Mouse (Mus musculus): ENCODE results near the gene Sgpp2. TPM values are rescaled to one million over a fixed set of nuclear protein-coding genes. Genes with fewer than 3 reads are reported as not detected.

The Sgpp2 gene
- polyA plus RNA-seq, 1 experiment from 2014 or later = 1.9 TPM

DNA sequence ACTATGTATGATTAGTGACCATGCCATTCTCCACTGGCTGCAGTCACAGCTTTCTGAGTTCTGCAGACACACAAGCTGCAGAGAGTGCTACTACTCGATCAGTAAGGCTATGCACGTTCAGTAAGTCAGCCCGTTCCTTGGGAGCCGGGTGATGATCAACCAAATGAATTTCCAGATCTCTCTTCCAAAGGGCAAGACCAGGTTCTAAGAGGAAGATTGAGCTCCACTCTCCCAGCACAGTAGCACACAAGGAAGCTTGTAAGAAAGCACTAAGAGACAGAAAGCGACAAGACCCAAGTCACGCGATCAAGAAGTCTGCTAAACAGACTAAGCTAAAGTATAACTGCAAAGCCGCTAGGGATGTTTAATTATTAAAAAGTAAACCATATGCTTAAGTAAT lies 130.6 kb downstream of the Sgpp2 start:
- Histone ChIP-seq H3K4me3 (ENCODE audit: low read depth, low read length) (no peak overlapping the region), H3K27me3 (ENCODE audit: control insufficient read depth, insufficient read depth, low read length) (no peaks in the 10 kb centered on the region), H3K9me3 (ENCODE audit: control insufficient read depth, low read length) (no peaks in the 10 kb centered on the region), H3K9ac (ENCODE audit: low read length) (no peak overlapping the region), H3K4me1 (ENCODE audit: control insufficient read depth, insufficient read depth, low read length) (no peaks in the 10 kb centered on the region), H3K27ac (ENCODE audit: low read depth, low read length) (no peak overlapping the region), H3K4me2 (ENCODE audit: low read depth) (no peak overlapping the region), H3K36me3 (ENCODE audit: control insufficient read depth, insufficient read depth, low read length) (peaks cover 6% of the 10 kb centered on the region)
- DNase-seq (ENCODE audit: low spot score) (no peak), ATAC-seq (ENCODE audit: insufficient read depth, low FRiP score, low TSS enrichment) (no peak)
- 88% methylated on average over 8 of the region's 8 CpGs for WGBS

DNA sequence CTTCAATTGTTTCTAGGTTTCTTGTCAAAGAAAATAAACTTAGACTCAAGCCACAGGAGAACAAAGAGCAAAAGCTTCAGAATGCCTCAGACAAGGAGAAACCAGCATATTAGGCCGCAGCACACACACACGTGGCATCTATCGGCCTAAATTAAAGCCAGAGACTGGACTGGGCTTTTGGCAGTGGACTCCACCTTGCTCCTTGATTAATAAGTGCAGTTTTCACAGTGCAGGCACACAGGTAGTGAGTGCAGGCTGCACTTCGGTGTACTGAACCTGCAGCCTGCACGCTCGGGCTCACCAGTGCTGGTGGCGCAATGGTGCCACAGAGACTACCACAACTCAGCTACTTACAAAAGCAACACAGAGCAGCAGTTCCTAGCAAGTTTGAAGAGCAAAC lies 132.9 kb downstream of the Sgpp2 start:
- DNase-seq (ENCODE audit: low spot score) = no peak
- H3K4me3 ChIP-seq (ENCODE audit: low read depth, low read length) = no peak overlapping the region

DNA sequence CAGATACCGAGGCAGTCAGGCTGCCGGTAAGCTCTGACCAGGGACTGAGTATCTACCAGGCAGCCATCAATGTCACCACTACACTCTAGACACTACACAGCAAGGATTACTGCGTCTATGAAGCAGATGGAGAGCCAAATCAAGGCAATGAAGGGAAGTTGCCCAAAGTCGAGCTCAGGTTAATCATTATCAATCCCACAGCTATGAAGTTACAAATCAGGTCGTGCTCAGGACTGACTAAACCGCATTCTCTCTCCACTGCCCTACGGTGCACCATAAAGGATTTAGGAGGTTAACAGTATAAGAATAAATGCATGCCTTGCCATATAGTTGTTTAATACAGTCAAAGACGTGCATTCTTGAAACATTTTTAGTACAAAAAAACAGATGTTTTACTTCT lies 136.1 kb downstream of the Sgpp2 start:
- Histone ChIP-seq H3K9me3 (ENCODE audit: control insufficient read depth, low read length) (no peaks in the 10 kb centered on the region), H3K36me3 (ENCODE audit: control insufficient read depth, insufficient read depth, low read length) (peaks cover 2% of the 10 kb centered on the region; the same call in 1 of the 2 replicates), H3K4me3 (ENCODE audit: low read depth, low read length) (no peak overlapping the region), H3K27ac (ENCODE audit: low read depth, low read length) (no peak overlapping the region), H3K9ac (ENCODE audit: low read length) (no peak overlapping the region), H3K4me1 (ENCODE audit: control insufficient read depth, insufficient read depth, low read length) (no peaks in the 10 kb centered on the region), H3K4me2 (ENCODE audit: low read depth) (no peak overlapping the region), H3K27me3 (ENCODE audit: control insufficient read depth, insufficient read depth, low read length) (no peaks in the 10 kb centered on the region)
- no peak for DNase-seq (ENCODE audit: low spot score)
- WGBS = 89% methylated on average over 8 of the region's 8 CpGs
- ATAC-seq (ENCODE audit: insufficient read depth, low FRiP score, low TSS enrichment) = no peak

More for the DNA sequence above, 132.9 kb downstream of the Sgpp2 start:
- no peak for ATAC-seq (ENCODE audit: insufficient read depth, low FRiP score, low TSS enrichment)
- H3K36me3 ChIP-seq (ENCODE audit: control insufficient read depth, insufficient read depth, low read length) = peaks cover 6% of the 10 kb centered on the region
- no peaks in the 10 kb centered on the region for H3K4me1 ChIP-seq (ENCODE audit: control insufficient read depth, insufficient read depth, low read length)
- H3K9ac ChIP-seq (ENCODE audit: low read length) = no peak overlapping the region
- no peaks in the 10 kb centered on the region for H3K9me3 ChIP-seq (ENCODE audit: control insufficient read depth, low read length)
- H3K4me2 ChIP-seq (ENCODE audit: low read depth) = no peak overlapping the region
- no peak overlapping the region for H3K27ac ChIP-seq (ENCODE audit: low read depth, low read length)
- H3K27me3 ChIP-seq (ENCODE audit: control insufficient read depth, insufficient read depth, low read length) = no peaks in the 10 kb centered on the region
- 91% methylated on average over 7 of the region's 7 CpGs for WGBS

DNA sequence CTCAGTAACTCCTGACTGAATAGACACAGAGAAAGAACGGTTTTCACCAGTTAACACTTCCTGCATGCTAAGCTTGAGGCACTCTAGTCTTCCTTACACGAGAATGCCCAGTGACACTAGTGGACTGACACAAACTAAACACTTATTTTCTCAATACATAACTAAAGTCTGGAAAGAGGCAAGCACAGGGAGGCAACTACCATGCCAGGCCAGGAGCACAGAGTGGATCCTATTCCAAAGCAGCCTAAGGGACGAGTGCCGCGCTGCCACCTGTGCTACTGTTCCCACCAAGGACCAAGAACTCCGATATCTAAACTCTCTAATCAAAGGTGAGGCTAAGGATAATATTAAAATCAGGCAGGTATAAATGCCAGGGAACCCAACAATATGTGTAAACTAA lies 136.6 kb downstream of the Sgpp2 start:
- Histone ChIP-seq H3K9me3 (ENCODE audit: control insufficient read depth, low read length) (no peaks in the 10 kb centered on the region), H3K36me3 (ENCODE audit: control insufficient read depth, insufficient read depth, low read length) (peaks cover 2% of the 10 kb centered on the region; the same call in 1 of the 2 replicates), H3K27ac (ENCODE audit: low read depth, low read length) (no peak overlapping the region)

DNA sequence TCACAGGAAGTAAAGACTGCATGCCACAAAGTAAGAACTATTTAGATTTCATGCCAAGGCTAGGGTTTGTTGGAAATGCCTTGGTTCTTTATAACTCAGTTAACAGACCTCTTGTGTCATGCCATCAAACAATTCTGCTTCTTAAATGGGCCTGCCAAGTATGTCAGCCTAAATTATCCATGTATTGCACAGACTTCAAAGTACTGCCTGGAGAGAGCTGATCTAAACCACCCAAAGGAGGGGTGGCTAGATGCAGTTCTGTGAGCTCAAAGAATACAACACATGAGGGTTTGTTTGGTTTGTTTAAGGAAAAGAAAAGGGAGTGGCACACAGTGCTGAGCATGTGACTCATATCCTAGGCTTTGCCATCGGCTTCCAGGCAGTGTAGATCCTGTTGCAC lies 137.9 kb downstream of the Sgpp2 start:
- Histone ChIP-seq H3K36me3 (ENCODE audit: control insufficient read depth, insufficient read depth, low read length) (peaks cover 2% of the 10 kb centered on the region; the same call in 1 of the 2 replicates), H3K27ac (ENCODE audit: low read depth, low read length) (no peak overlapping the region), H3K4me3 (ENCODE audit: low read depth, low read length) (no peak overlapping the region), H3K9ac (ENCODE audit: low read length) (no peak overlapping the region), H3K4me2 (ENCODE audit: low read depth) (no peak overlapping the region), H3K4me1 (ENCODE audit: control insufficient read depth, insufficient read depth, low read length) (no peaks in the 10 kb centered on the region), H3K9me3 (ENCODE audit: control insufficient read depth, low read length) (no peaks in the 10 kb centered on the region), H3K27me3 (ENCODE audit: control insufficient read depth, insufficient read depth, low read length) (no peaks in the 10 kb centered on the region)
- WGBS = 74% methylated on average over 1 of the region's 1 CpGs
- DNase-seq (ENCODE audit: low spot score) = no peak
- ATAC-seq (ENCODE audit: insufficient read depth, low FRiP score, low TSS enrichment) = no peak

More for the DNA sequence above, 136.6 kb downstream of the Sgpp2 start:
- no peak overlapping the region for H3K4me2 ChIP-seq (ENCODE audit: low read depth)
- no peak overlapping the region for H3K4me3 ChIP-seq (ENCODE audit: low read depth, low read length)
- H3K9ac ChIP-seq (ENCODE audit: low read length) = no peak overlapping the region
- DNase-seq (ENCODE audit: low spot score) (no peak), ATAC-seq (ENCODE audit: insufficient read depth, low FRiP score, low TSS enrichment) (no peak)
- H3K4me1 ChIP-seq (ENCODE audit: control insufficient read depth, insufficient read depth, low read length) = no peaks in the 10 kb centered on the region
- WGBS = 93% methylated on average over 6 of the region's 6 CpGs
- H3K27me3 ChIP-seq (ENCODE audit: control insufficient read depth, insufficient read depth, low read length) = no peaks in the 10 kb centered on the region

DNA sequence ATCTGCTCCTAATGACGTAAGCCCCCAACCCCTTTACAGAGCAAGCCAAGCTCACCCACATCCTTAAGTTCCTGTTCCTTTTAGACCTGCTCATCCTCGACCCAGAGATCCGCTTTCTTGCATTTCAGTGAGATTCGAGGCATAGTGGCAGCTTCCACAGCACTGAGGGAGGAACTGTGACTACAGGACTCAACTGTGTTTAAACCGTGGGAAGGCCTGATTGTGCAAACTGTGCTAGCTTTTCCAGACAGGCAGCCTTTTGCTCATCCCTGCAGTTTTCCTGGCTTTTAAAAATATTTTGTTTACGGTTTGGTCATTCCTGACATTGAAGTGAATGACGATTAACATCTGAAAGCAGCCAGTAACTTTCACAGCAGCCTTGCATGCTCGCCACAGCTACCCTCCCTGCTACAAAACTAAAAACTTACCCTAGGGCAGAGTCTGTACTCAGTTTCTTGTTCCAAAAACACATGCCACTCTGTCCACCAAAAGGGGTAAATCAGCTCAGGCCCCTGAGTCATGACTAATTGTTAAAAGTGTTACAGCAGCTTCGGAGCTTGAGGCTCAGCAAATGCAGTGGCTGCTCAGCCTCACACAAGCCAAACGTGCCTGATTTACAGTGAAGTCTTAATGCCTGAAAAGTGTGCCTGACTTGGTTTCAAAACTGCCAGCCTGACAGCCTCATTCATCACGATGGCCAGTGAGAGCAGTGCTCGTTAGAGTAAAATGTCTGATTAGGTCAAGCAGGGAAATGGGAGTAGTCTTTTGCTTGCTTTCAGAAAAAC lies 141.1 kb downstream of the Sgpp2 start:
- DNase-seq (ENCODE audit: low spot score) (no peak), ATAC-seq (ENCODE audit: insufficient read depth, low FRiP score, low TSS enrichment) (no peak)
- H3K4me2 ChIP-seq (ENCODE audit: low read depth) = no peak overlapping the region
- no peak overlapping the region for H3K4me3 ChIP-seq (ENCODE audit: low read depth, low read length)
- H3K27ac ChIP-seq (ENCODE audit: low read depth, low read length) = no peak overlapping the region
- H3K9ac ChIP-seq (ENCODE audit: low read length) = no peak overlapping the region
- no peaks in the 10 kb centered on the region for H3K4me1 ChIP-seq (ENCODE audit: control insufficient read depth, insufficient read depth, low read length)
- H3K9me3 ChIP-seq (ENCODE audit: control insufficient read depth, low read length) = no peaks in the 10 kb centered on the region
- H3K27me3 ChIP-seq (ENCODE audit: control insufficient read depth, insufficient read depth, low read length) = no peaks in the 10 kb centered on the region
- H3K36me3 ChIP-seq (ENCODE audit: control insufficient read depth, insufficient read depth, low read length) = no peaks in the 10 kb centered on the region
- WGBS = 73% methylated on average over 12 of the region's 12 CpGs

DNA sequence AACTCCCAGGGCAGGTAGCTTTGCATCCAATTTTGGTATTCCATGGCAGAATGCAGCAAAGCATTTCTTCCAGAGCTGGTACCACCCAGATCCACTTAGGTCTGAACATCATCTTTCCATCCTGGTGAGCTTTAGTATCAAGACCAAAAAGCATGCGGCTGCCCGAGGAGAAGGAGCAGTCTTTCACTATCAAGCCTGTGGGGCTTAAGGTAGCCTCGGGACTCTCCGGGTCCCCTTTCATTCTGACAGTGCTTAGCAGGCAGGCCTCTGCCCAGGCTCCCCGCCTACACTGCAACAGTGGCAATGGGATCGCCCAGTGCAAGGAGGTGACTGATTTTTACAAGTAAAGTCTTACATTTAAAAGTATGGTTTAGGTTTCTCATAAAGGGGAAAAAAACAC lies 142.4 kb downstream of the Sgpp2 start:
- Histone ChIP-seq H3K27ac (ENCODE audit: low read depth, low read length) (no peak overlapping the region), H3K4me1 (ENCODE audit: control insufficient read depth, insufficient read depth, low read length) (no peaks in the 10 kb centered on the region), H3K36me3 (ENCODE audit: control insufficient read depth, insufficient read depth, low read length) (no peaks in the 10 kb centered on the region), H3K9me3 (ENCODE audit: control insufficient read depth, low read length) (no peaks in the 10 kb centered on the region), H3K4me2 (ENCODE audit: low read depth) (no peak overlapping the region), H3K4me3 (ENCODE audit: low read depth, low read length) (no peak overlapping the region), H3K27me3 (ENCODE audit: control insufficient read depth, insufficient read depth, low read length) (no peaks in the 10 kb centered on the region), H3K9ac (ENCODE audit: low read length) (no peak overlapping the region)
- 92% methylated on average over 6 of the region's 6 CpGs for WGBS
- ATAC-seq (ENCODE audit: insufficient read depth, low FRiP score, low TSS enrichment) = no peak
- no peak for DNase-seq (ENCODE audit: low spot score)

DNA sequence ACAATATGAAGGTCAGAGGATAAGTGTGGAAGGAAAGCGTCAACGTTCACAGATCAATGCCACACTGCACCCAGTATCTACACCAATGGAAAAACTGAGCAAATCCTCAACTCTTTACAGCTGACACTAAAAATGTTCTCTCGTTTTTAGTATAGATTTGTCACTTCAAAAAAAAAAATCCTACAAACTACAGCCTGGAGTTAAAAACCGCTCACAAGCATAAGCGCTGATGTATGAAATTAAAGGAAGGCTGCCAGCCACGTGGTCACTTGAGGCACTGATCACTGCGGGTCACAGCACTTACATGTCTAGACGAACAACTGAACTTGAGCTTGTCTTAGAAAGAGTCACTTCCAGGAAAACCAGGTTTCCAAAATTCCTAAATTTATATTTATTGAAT lies 143.7 kb downstream of the Sgpp2 start:
- no peak for DNase-seq (ENCODE audit: low spot score)
- WGBS = 94% methylated on average over 8 of the region's 8 CpGs

DNA sequence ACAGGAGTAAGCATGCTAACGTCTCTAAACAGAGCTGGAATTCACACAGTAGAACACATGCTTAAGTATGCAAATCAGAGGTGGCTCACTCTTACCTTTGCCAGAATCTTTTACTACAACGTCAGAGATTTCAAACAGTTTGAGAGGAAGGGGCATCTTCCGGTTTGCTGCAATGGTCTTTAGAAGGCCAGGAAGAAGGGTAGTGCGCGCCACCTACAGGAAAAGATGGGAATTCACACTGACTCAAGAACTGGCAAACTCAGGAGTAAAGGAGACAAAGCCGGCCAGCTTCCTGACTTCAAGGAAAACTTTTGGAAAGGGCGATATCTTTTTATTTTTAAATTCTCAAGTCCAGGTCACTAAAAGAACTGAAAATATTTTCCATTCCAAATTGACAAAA lies 144.5 kb downstream of the Sgpp2 start:
- Histone ChIP-seq H3K27me3 (ENCODE audit: control insufficient read depth, insufficient read depth, low read length) (no peaks in the 10 kb centered on the region), H3K4me3 (ENCODE audit: low read depth, low read length) (no peak overlapping the region), H3K4me2 (ENCODE audit: low read depth) (no peak overlapping the region), H3K9ac (ENCODE audit: low read length) (no peak overlapping the region), H3K27ac (ENCODE audit: low read depth, low read length) (no peak overlapping the region), H3K4me1 (ENCODE audit: control insufficient read depth, insufficient read depth, low read length) (no peaks in the 10 kb centered on the region), H3K36me3 (ENCODE audit: control insufficient read depth, insufficient read depth, low read length) (no peaks in the 10 kb centered on the region; the same call in 1 of the 2 replicates), H3K9me3 (ENCODE audit: control insufficient read depth, low read length) (no peaks in the 10 kb centered on the region)
- DNase-seq (ENCODE audit: low spot score) = peak; percentile 49
- 37% methylated on average over 7 of the region's 7 CpGs for WGBS
- no peak for ATAC-seq (ENCODE audit: insufficient read depth, low FRiP score, low TSS enrichment)

More for the DNA sequence above, 143.7 kb downstream of the Sgpp2 start:
- no peak overlapping the region for H3K27ac ChIP-seq (ENCODE audit: low read depth, low read length)
- no peak for ATAC-seq (ENCODE audit: insufficient read depth, low FRiP score, low TSS enrichment)
- H3K27me3 ChIP-seq (ENCODE audit: control insufficient read depth, insufficient read depth, low read length) = no peaks in the 10 kb centered on the region
- H3K4me3 ChIP-seq (ENCODE audit: low read depth, low read length) = no peak overlapping the region
- no peak overlapping the region for H3K9ac ChIP-seq (ENCODE audit: low read length)
- H3K4me2 ChIP-seq (ENCODE audit: low read depth) = no peak overlapping the region
- no peaks in the 10 kb centered on the region for H3K9me3 ChIP-seq (ENCODE audit: control insufficient read depth, low read length)
- no peaks in the 10 kb centered on the region for H3K4me1 ChIP-seq (ENCODE audit: control insufficient read depth, insufficient read depth, low read length)
- H3K36me3 ChIP-seq (ENCODE audit: control insufficient read depth, insufficient read depth, low read length) = no peaks in the 10 kb centered on the region; the same call in 1 of the 2 replicates

Data from neural tube, embryonic 11.5 days (tissue).